Mouse (Mus musculus) gastrocnemius, adult 2 months (tissue): ENCODE data around the gene Kank1. TPM values are rescaled to one million over a fixed set of nuclear protein-coding genes. Genes with fewer than 3 reads are reported as not detected.

ENCODE experiments used
- DNase-seq: peaks from one replicate; pipeline ENCODE4 v3.0.0; 2022
- H3K27ac ChIP-seq: fragments of 200-600 bp; 2 replicates; pipeline ENCODE4 v1.8.1; 2022; ENCODE audit warnings: mild to moderate bottlenecking
- H3K4me3 ChIP-seq: fragments of 200-600 bp; 2 replicates; pipeline ENCODE4 v1.8.1; 2022; ENCODE audit warnings: mild to moderate bottlenecking, moderate library complexity
- CTCF ChIP-seq: fragments of 200-600 bp; IDR thresholded peaks from 2 replicates; pipeline ENCODE4 v1.8.1; 2022; ENCODE audit warnings: antibody characterized with exemption, mild to moderate bottlenecking, moderate library complexity
- intact Hi-C: fragments of 180-260 bp; cut with DNase I; formaldehyde crosslinking; loops from one replicate; pipeline ENCODE4 v1.15.1; 2025
- total RNA-seq, 2 experiments: library from RNA; stranded (reverse); gene quantifications; 2 replicates each; pipeline ENCODE4 v1.2.3; 2021

The Kank1 gene
- total RNA-seq, 2 experiments from 2014 or later: 17.4 to 19.2 TPM

DNA sequence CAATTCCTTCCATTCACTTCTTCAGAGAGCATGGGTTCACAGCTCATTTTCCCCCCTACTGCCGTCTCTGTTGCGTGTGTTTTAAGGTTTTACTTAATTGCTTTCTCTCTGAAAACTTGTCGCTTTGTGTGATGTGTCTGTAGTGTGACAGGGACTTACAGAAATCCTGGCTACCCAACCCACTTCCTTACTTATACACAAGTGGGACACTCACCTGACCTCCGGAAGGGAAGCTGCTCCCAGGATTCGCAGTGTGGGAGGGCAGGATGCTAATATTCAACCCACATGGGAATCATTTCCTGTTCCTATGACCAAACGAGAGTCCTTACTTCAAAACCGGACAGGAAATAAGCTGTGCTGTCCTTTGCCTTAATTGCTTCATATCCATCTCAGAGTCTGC lies 195.1 kb downstream of the Kank1 start:
- intact Hi-C loops: no loop called here
- no peak overlapping the region for H3K4me3 ChIP-seq

DNA sequence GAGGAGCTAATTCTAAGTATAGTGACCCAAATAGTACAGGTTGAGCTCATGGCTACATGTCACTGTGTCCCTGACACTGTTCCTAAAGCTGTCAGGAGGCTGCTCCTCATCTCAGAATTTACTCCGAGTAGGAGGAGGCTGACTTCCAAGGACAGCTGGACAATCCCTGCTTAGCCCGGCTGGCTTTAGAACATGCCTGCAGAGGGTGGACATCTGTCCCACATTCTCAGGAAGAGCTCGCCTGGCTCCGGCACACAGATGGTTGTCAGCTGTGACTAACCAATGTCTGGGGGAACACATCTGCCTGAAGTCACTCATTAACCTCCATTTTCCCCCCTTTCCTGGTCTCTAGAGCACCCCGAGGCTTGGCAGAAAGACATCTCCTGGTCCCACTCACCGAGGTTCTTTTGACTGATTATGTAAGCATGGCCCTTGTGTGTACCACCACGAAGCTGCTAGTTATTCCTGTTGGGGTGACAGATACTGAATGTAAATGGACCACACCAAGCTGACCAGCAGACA lies 196.5 kb downstream of the Kank1 start:
- no peak for TF ChIP-seq CTCF
- Histone ChIP-seq H3K27ac (peak overlapping the region; percentile 21), H3K4me3 (no peak overlapping the region)
- DNase-seq: no peak
- intact Hi-C loops: no loop called here

More for the DNA sequence above, 195.1 kb downstream of the Kank1 start:
- no peak for TF ChIP-seq CTCF
- DNase-seq: no peak
- peak overlapping the region; percentile 38; the same call in 1 of the 2 replicates for H3K27ac ChIP-seq

DNA sequence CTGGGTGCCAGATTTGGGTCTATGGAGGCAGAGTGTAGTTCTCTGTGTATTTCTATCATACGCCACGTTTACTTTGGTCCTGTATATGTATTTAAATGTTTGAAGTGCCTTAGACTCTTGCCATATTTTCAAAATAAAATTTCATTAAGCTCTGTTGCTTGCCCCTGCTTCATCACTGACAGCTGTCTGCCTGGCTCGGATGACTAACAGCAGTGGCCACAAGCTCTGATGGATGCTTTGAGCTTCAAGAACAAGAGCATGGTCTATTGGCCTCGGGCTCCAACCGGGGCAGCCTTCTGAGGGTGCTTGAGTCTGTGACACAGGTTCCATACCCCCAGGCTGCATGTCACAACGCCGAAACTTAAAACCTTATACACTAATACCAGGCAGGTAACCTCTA lies 197.6 kb downstream of the Kank1 start:
- no peak for DNase-seq
- no peak for TF ChIP-seq CTCF
- peak overlapping the region; percentile 56 for H3K27ac ChIP-seq
- intact Hi-C loops: no loop called here
- no peak overlapping the region for H3K4me3 ChIP-seq

DNA sequence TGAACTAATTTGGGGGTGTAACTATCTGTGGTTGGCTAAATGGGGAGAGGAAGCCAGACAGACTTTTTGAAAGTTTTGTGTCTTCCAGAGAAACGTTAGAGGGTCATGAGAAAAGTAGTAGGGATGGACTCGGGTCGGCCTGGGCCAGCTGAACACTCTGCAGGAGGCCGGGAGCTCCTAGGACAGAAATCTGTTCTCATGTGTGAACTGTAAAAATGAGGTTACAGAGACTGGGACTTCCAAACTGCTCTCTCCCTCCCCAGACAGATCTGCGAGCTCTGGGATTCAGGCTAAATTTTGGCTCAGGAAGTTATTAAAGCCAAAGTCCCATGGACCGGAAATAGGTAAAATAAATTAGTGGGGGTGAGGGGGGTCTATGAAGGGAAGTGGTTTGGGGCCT lies 198.0 kb downstream of the Kank1 start:
- Histone ChIP-seq H3K4me3 (no peak overlapping the region), H3K27ac (peak overlapping the region; percentile 56)
- intact Hi-C loops: no loop called here
- no peak for TF ChIP-seq CTCF
- DNase-seq: no peak

GRCm38 (mm10) chr19:25435412-25435811 lies 198.6 kb downstream of the Kank1 start:
- DNase-seq: no peak
- no peak for TF ChIP-seq CTCF
- Histone ChIP-seq H3K27ac (peak overlapping the region; percentile 56), H3K4me3 (no peak overlapping the region)
- intact Hi-C loops: no loop called here

GRCm38 (mm10) chr19:25436175-25436574 lies 199.4 kb downstream of the Kank1 start:
- H3K4me3 ChIP-seq: no peak overlapping the region
- TF ChIP-seq CTCF: no peak
- intact Hi-C loops: no loop called here
- peak overlapping the region; percentile 56 for H3K27ac ChIP-seq
- no peak for DNase-seq

GRCm38 (mm10) chr19:25436789-25437650 lies 200.2 kb downstream of the Kank1 start:
- no peak for DNase-seq
- intact Hi-C loops: no loop called here
- 0 out of 2 replicates have a peak, but pooled peaks have one; percentile 0 for TF ChIP-seq CTCF
- Histone ChIP-seq H3K4me3 (no peak overlapping the region), H3K27ac (peak overlapping the region; percentile 59)

DNA sequence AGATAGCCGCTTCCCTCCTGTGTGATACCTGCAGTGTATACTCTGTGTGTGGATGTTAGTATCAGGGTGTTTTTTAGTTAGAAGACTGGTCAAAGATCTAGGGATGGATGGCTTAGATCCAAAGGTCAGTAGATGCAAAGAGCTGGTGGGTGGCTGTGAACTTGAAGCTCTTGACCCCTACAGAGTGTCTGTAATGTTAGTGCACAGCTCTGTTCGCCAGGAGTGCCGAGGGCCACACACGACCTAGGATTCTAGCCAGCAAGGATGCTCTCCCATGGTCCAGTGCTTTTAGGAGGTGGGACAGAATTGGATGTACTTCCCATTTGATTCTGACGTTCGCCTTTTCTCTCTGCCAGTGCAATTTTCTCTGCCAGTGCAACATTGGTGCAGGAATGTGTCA lies 201.5 kb downstream of the Kank1 start:
- no peak for TF ChIP-seq CTCF
- DNase-seq: no peak
- intact Hi-C loops: no loop called here
- Histone ChIP-seq H3K27ac (no peak overlapping the region), H3K4me3 (no peak overlapping the region)

GRCm38 (mm10) chr19:25439807-25440206 lies 203.0 kb downstream of the Kank1 start:
- no peak for TF ChIP-seq CTCF
- intact Hi-C loops: no loop called here
- Histone ChIP-seq H3K27ac (no peak overlapping the region), H3K4me3 (no peak overlapping the region)
- no peak for DNase-seq

DNA sequence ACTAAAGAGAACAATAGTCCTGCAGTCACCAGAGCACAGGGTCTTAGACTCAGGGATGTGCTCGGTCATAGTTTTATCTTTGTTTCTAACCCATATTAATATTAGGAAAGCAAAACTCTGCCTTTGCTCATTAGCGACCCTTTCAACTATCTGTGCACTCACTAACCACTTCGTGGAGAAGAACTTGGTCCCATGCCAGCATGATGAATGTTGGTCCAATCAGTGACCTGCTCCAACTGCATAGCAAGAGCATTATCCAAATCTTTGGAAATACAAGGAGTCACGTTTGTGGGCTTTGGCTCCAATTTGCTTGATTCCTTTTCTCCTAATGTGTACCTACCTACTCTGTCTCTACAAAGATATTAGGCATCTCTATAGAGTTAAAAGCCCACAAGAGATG lies 204.0 kb downstream of the Kank1 start:
- no peak overlapping the region for H3K4me3 ChIP-seq
- intact Hi-C loops: no loop called here
- no peak overlapping the region for H3K27ac ChIP-seq
- no peak for TF ChIP-seq CTCF
- DNase-seq: no peak

- Histone ChIP-seq H3K4me3 (no peak overlapping the region), H3K27ac (no peak overlapping the region)
- intact Hi-C loops: loop anchor here (2.0 kb wide), 1 partner anchor 104 kb away; no protein-coding TSS in a partner anchor
- peak; percentile 94 for TF ChIP-seq CTCF
- DNase-seq: peak; percentile 67
Observed at GRCm38 (mm10) chr19:25445054-25445453, 208.3 kb downstream of the Kank1 start.

- no peak for DNase-seq
- intact Hi-C loops: loop anchor here (2.0 kb wide), 1 partner anchor 105 kb away; no protein-coding TSS in a partner anchor
- H3K4me3 ChIP-seq: no peak overlapping the region
- no peak for TF ChIP-seq CTCF
- H3K27ac ChIP-seq: no peak overlapping the region
Observed at GRCm38 (mm10) chr19:25445842-25446241, 209.1 kb downstream of the Kank1 start.

- TF ChIP-seq CTCF: no peak
- intact Hi-C loops: no loop called here
- H3K4me3 ChIP-seq: no peak overlapping the region
- H3K27ac ChIP-seq: no peak overlapping the region
- DNase-seq: no peak
Observed at GRCm38 (mm10) chr19:25446683-25447082, 209.9 kb downstream of the Kank1 start.

- Histone ChIP-seq H3K27ac (no peak overlapping the region), H3K4me3 (no peak overlapping the region)
- no peak for TF ChIP-seq CTCF
- no peak for DNase-seq
- intact Hi-C loops: no loop called here
Observed at GRCm38 (mm10) chr19:25447373-25447772, 210.6 kb downstream of the Kank1 start.
